Mouse (Mus musculus) kidney, embryonic 14.5 days (tissue): ENCODE measurements around the gene Rmdn3. TPM values are rescaled to one million over a fixed set of nuclear protein-coding genes. Genes with fewer than 3 reads are reported as not detected.

Experiments used
- ATAC-seq: fragments of 200-750 bp; cut with Nextera tagmentation; 2 replicates; pipeline ENCODE4 v1.8.0; 2017; ENCODE audit warnings: moderate number of reproducible peaks, mild to moderate bottlenecking, moderate TSS enrichment, moderate library complexity; ENCODE audit not compliant: low FRiP score, low TSS enrichment
- H3K27ac ChIP-seq: fragments of 300-500 bp; sonication (generic); 2 replicates; pipeline ENCODE4 v1.5.1; 2014; ENCODE audit warnings: low read depth, mild to moderate bottlenecking, low read length, moderate library complexity, mixed read lengths
- H3K27me3 ChIP-seq: fragments of 300-500 bp; sonication (generic); 2 replicates; pipeline ENCODE4 v1.6.1; 2014; ENCODE audit warnings: mild to moderate bottlenecking, low read length; ENCODE audit not compliant: control insufficient read depth, insufficient read depth
- H3K36me3 ChIP-seq: fragments of 300-500 bp; sonication (generic); 2 replicates; pipeline ENCODE4 v1.6.1; 2014; ENCODE audit warnings: low read length, mixed read lengths; ENCODE audit not compliant: control insufficient read depth, insufficient read depth
- H3K4me1 ChIP-seq: fragments of 300-500 bp; sonication (generic); 2 replicates; pipeline ENCODE4 v1.6.1; 2014; ENCODE audit warnings: low read length, mixed read lengths; ENCODE audit not compliant: control insufficient read depth, insufficient read depth
- H3K4me2 ChIP-seq: fragments of 300-500 bp; sonication (generic); replicated peaks from 2 replicates; pipeline ENCODE4 v1.6.1; 2014; ENCODE audit warnings: low read depth, mild to moderate bottlenecking, low read length
- H3K4me3 ChIP-seq: fragments of 300-500 bp; sonication (generic); 2 replicates; pipeline ENCODE4 v1.5.1; 2014; ENCODE audit warnings: mild to moderate bottlenecking, low read length
- H3K9ac ChIP-seq: fragments of 300-500 bp; sonication (generic); 2 replicates; pipeline ENCODE4 v1.6.1; 2014; ENCODE audit warnings: low read depth, mild to moderate bottlenecking, low read length, moderate library complexity
- H3K9me3 ChIP-seq: fragments of 300-500 bp; sonication (generic); 2 replicates; pipeline ENCODE4 v1.6.1; 2016; ENCODE audit warnings: low read length; ENCODE audit not compliant: control insufficient read depth
- polyA plus RNA-seq: library from polyadenylated mRNA; unstranded; fragments of >200 nt; fragmentation: Nextera tagmentation; extraction: Ambion mirVana; gene quantifications from 2 replicates; pipeline ENCODE4 v1.2.1, GENCODE M21; 2014

Gene Rmdn3
- polyA plus RNA-seq, 1 experiment from 2014 or later = 41.9 TPM

- Histone ChIP-seq H3K4me3 (no peak overlapping the region), H3K4me1 (no peaks in the 10 kb centered on the region), H3K9me3 (no peaks in the 10 kb centered on the region), H3K4me2 (no peak overlapping the region), H3K27me3 (no peaks in the 10 kb centered on the region), H3K27ac (no peak overlapping the region), H3K9ac (no peak overlapping the region), H3K36me3 (peaks cover 43% of the 10 kb centered on the region)
- ATAC-seq = no peak
Observed at GRCm38 (mm10) chr2:119101552-119101951, 55.3 kb downstream of the Rmdn3 start.

Other genes with a start within 250 kb of the Rmdn3 start
- 27.1 and 31.8 TPM in 2 replicates for gene Chst14, start 230.5 kb downstream of the Rmdn3 start, polyA plus RNA-seq
- 19.9 and 22.0 TPM in 2 replicates for gene Ccdc32, start 127.6 kb downstream of the Rmdn3 start, polyA plus RNA-seq
- gene Rpusd2, start 122.2 kb downstream of the Rmdn3 start, polyA plus RNA-seq = 5.8 and 6.0 TPM in 2 replicates
- gene Knl1, start 109.9 kb downstream of the Rmdn3 start, polyA plus RNA-seq = 48.3 and 49.1 TPM in 2 replicates
- 40.0 and 51.9 TPM in 2 replicates for gene Rad51, start 44.2 kb downstream of the Rmdn3 start, polyA plus RNA-seq
- 35.5 and 41.7 TPM in 2 replicates for gene Gchfr, start 10.7 kb upstream of the Rmdn3 start, polyA plus RNA-seq
- 0.31 and 0.43 TPM in 2 replicates for gene Gm14137, start 17.5 kb upstream of the Rmdn3 start, polyA plus RNA-seq
- 47.9 and 49.1 TPM in 2 replicates for gene Zfyve19, start 51.6 kb upstream of the Rmdn3 start, polyA plus RNA-seq
- gene Dnajc17, start 51.8 kb upstream of the Rmdn3 start, polyA plus RNA-seq = 21.4 and 24.5 TPM in 2 replicates
- gene Ppp1r14d, start 72.9 kb upstream of the Rmdn3 start, polyA plus RNA-seq = 0.28 and 0.94 TPM in 2 replicates
- gene Spint1, start 80.3 kb upstream of the Rmdn3 start, polyA plus RNA-seq = 23.6 and 38.1 TPM in 2 replicates
- gene Rhov, start 114.2 kb upstream of the Rmdn3 start, polyA plus RNA-seq = 0.23 and 0.61 TPM in 2 replicates
- 7.1 and 13.3 TPM in 2 replicates for gene Vps18, start 131.7 kb upstream of the Rmdn3 start, polyA plus RNA-seq
- 4.9 and 8.3 TPM in 2 replicates for gene Dll4, start 168.8 kb upstream of the Rmdn3 start, polyA plus RNA-seq
- 0.38 and 1.0 TPM in 2 replicates for gene Chac1, start 194.2 kb upstream of the Rmdn3 start, polyA plus RNA-seq